Mouse (Mus musculus) frontal cortex, postnatal 36 days (tissue): ENCODE results near the gene Arl4d.

Experiments
- DNase-seq, 2 experiments: peaks; one replicate each; pipeline ENCODE4 v3.0.0; 2022; ENCODE audit warnings: low spot score in 2 of 2

The Arl4d gene

DNA sequence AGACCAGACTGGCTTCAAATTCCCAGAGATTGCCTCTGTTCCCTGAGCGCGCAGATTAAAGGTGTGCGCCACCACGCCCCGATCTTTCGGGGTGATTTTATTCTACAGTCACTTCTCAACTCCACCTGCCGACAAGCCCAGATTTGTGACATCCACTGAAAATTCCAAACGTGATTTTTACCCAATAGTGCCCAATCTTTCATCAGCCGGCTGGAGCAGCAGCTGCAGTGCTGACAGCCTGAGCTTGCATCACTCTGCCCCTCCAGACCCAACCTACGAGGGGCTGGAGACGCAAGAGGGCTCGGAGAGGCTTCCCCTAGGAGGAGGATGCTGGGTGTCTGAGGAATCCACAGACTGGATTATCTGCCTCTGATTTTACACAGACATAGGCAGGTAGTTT, 12.3 kb downstream of the Arl4d start:
- DNase-seq, result no peak

DNA sequence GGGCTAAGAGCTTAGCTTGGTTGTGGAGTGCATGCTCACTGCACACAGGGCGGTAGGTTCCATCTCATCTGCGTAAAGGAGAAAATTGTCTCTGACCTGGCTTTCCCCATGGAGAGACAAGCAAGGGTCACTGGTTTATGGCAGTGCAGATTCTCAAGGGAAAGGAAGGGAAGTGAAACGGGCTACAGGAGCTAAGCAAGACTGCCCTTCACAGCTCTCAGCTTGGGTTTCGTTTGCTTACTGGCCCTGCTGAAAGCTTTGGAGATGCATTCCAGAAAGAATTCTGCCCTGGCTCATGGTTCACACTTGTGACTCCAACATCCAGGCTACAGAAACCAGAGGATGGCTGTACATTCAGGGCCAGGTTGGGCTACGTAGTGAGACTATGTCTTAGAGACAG, 13.4 kb downstream of the Arl4d start:
- DNase-seq, result no peak

- DNase-seq, result no peak
These were observed 14.6 kb downstream of the Arl4d start for GRCm38 (mm10) chr11:101679907-101680306.

DNA sequence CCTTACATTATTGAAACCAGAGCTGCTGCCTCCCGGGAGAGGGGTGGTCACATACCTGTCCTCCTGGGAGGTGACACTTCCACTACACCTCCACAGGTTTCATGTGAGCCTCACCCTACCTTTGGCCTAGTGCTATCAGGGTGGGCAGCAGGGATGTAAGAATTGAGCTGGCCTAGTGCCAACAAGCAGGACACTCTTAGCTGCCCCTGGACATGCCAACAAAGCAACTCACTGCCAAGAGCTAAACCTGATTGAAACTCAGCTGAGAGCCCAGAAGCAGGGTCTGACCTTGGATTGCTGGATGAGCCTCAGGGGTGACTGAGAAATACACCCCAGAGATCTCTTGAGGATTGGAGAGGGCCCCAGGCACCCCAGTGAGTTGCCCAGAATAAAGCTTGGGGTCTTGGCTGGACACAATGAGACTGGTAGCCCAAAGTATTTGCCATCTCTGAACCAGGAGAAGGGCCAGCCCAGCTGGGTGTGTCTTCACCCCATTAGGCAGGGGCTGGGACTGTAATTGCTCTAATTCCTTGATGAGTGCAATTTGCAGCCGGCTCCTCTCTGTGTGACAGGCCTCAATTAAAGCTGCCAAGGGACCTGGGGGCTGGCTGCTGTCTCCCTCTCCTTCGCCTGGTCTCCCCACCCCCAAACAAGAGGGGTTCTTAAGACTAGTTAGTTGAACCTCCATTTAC, 15.4 kb downstream of the Arl4d start:
- no peak for DNase-seq

GRCm38 (mm10) chr11:101681968-101682367, 16.6 kb downstream of the Arl4d start:
- DNase-seq, result no peak

DNA sequence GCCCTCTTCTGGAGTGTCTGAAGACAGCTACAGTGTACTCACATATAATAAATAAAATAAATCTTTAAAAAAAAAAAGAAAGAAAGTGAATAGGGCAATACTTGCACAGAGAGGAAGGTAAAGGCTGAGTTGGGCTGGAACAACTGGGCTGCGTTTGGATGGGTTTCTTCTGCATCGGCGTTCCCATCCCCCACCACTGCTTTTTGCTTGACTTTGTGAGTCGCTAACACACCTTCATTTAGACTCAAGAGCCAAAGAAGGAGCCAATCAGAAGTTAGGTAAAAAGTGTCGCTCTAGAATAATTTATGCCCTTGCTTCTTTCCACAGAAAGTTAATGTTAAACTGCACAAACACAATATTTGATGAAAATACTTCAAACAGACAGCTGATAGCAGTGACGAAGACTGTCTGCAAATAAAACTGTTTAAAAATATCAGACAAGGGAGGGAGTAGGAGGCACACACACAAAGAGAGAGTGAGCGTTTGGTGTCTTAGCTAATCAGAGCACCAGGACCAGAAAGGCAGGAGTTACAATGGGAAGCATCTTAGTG, 17.1 kb downstream of the Arl4d start:
- DNase-seq, result no peak

GRCm38 (mm10) chr11:101687351-101688301, 22.3 kb downstream of the Arl4d start:
- peak; percentile 90 to 93 for DNase-seq

DNA sequence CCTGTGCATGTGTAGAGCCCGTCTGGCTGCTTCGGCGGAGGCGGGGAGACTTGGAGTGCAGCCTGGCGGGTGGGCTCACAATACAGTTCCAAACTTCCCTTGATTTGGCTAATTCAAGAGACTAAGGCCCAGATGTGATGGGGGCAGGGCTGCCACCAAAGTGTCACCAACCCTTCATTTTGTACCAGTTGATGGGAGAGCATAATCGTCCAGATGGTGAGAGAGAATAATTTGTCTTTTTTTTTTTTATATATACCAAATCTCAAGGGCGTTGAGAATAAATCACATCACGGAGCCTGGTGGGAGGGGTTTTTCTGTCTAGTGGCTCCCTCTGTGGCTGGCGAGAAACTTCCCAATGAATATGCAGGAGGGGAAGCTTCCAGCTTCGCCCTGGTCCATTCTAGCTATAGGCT, 24.4 kb downstream of the Arl4d start:
- DNase-seq, result peak; percentile 78 to 82

DNA sequence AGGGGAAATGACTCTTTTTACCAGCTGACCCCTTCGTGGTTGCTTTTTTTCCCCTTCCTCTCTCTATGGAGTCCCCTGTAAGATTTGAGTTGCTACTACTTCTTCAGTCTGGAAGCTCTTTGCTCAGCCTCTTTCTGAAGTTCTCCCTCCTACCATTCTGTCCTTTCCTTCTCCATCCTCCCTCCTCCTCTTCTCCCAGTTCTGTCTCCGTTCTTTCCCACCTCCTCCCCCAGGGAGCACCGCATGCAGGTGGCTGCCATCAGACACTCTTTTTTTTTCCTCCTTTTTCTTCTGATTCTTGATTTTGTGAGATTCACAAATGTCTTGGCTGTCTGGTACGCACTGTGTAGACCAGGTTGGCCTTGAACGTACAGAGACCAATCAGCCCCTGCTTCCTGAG, 25.0 kb downstream of the Arl4d start:
- peak in 1 of 2 experiments; percentile 36 for DNase-seq

GRCm38 (mm10) chr11:101695906-101696661, 30.7 kb downstream of the Arl4d start:
- peak in 1 of 2 experiments; percentile 20 for DNase-seq

DNA sequence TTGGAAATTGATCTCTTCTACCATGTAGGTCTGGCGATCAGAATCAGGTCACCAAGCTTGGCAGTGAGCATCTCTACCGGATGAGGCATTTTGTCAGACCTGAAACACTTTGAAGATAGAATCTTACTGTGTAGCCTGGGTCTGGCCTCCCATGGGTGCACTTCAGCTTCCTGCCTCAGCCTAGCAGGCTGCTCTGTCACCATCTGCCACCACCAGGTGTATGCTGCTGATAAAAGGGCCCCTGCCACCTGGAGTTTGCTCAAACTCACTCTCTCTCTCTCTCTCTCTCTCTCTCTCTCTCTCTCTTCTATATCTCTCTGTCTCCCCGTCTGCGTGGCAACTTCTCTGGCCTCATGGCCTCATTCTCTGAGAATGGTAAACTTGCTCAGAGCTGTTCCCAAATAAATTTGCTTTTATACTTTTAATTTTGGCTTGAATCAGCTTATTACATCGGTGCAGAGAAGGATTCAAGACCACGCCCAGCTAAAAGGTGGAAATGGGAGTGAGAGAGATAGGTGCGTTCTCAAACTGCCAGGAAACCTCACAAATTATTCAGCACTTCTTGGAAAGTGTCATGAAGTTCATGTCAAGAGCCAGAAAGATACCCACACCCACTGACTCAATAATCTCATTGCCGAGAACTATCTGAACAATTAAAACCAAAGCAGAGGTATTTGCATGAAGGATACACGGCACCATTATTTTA, 32.0 kb downstream of the Arl4d start:
- no peak for DNase-seq

- no peak for DNase-seq
These were observed 32.8 kb downstream of the Arl4d start for GRCm38 (mm10) chr11:101698114-101698513.

GRCm38 (mm10) chr11:101699556-101699955, 34.2 kb downstream of the Arl4d start:
- no peak for DNase-seq

DNA sequence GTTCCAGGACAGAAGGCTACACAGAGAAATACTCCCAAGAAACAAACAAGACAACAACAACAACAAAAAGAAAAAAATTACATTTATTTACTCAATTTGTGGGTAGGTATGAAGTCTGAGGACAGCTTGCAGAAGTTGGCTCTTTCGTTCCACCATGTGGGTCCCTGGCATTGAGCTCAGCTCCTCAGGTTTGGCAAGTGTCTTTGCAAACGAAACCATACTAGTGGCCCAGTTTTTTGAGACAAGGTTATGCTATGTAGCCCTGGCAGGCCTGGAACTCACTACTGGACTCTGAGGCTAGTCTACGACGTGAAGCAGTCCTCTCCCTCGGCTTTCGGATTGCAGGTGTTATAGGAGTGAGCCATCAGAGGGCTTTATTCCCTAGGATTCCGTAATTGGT, 34.6 kb downstream of the Arl4d start:
- DNase-seq, result no peak

GRCm38 (mm10) chr11:101700446-101700845, 35.1 kb downstream of the Arl4d start:
- DNase-seq, result no peak

- DNase-seq, result no peak
These were observed 38.7 kb downstream of the Arl4d start for GRCm38 (mm10) chr11:101704081-101704480.

GRCm38 (mm10) chr11:101706764-101707448, 41.6 kb downstream of the Arl4d start:
- no peak for DNase-seq

DNA sequence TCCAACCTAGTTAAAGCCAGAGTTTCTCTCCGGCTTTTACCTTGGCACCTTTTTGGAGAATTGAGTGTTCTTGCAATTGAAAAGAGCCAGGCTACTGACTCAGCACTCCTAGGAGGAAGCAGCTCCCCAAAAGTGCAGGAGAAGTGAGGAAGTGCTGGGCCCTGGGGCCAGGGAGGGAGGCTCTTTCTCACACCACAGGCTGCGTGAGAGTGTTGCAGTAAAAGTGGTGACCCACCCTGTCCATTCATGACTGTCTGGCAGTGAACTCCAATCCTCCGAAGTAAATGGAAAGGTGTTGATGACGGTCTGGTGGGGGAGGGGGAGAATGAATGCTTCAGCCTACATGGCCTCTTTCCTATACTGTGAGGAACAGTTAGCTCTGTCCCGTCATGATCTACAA, 43.1 kb downstream of the Arl4d start:
- no peak for DNase-seq

DNA sequence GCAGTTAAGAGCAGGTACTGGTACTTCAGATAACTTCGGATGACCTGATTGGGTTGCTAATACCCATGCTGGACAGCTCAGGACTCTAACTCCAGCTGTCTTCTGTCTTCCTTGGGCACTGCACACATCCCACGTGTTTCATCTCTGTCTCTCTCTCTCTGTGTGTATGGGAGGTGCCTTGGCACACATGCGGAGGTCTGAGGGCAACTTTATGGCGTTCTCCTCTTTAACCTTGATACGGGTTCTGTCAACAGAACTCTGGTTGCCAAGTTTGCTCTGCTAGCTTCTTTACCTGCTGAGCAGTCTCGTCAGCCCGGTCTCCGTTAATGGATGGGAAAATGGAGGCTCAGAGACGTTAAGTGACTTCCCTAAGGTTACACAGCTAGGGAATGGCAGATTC, 47.5 kb downstream of the Arl4d start:
- DNase-seq, result no peak

DNA sequence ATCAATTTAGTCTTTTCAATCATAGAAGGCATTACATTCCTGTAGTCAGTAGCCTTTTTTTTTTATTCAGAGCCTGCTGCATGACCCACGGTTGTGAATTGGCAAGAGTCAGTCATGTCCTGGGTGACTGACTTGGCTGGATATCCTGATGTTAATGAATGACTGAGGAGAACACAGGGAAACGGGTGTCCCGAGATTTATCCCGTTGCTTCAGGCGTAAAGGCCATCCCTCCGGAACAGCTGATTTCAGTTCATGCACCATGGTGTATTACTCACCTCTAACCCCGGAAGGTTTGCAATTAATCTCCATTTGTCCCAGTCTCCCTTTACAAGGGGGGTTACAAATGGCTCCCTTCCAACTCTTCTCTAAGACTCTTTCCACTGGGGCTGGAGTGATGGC, 48.7 kb downstream of the Arl4d start:
- no peak for DNase-seq
